In the genomic region with DNA sequence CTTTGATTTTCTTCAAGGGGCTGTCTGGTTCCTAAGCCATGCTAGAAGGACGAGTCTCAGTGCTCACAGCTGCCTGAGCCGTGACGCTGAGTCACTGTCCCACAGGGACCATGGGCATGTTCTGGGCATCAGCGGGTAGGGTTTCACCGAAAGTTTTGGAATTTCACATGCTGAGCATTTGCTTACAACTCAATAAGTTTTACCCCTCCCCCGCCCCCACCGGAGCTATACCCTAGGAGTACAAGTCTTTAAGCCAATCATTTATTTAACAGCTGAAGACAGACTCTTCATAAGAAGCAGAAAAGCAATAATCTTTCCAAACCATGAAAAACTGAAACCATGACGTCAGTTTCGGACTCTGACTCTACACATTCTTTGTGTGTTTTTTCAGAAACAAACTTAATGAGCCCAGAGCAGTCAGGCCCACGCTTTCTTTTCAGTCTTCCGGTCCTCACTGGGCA, we compare ENCODE assay signal across 10 mouse cellular contexts. TPM values are rescaled to one million over a fixed set of nuclear protein-coding genes. Genes with fewer than 3 reads are reported as not detected.
DNase-seq lines count a peak whose midpoint lies in the region; ATAC-seq and TF ChIP-seq lines count a peak whose summit lies in the region.
"Had no signal": no experiment of that assay in that cellular context is flagged by ENCODE, and none has a peak within 500 bp of the region (broad histone marks: within the 10 kb centered on the region; RNA-seq: fewer than 3 reads in every experiment).

No protein-coding gene starts in this region.

- H3K4me3 ChIP-seq in hindbrain, embryonic 14.5 days (replicated peaks; ENCODE audit: low read length): no peak overlapping the region
- H3K4me3 ChIP-seq in hindbrain, embryonic 16.5 days (ENCODE audit: low read length): no peak overlapping the region
- H3K4me3 ChIP-seq in hindbrain, postnatal 0 days (ENCODE audit: low read length): no peak overlapping the region

- H3K4me2 ChIP-seq in hindbrain, embryonic 14.5 days (replicated peaks): peak overlapping the region; percentile 82; the same call in 1 of the 2 replicates
- no peak overlapping the region for H3K4me2 ChIP-seq in hindbrain, embryonic 16.5 days (ENCODE audit: low read length)
- H3K4me2 ChIP-seq in hindbrain, postnatal 0 days (ENCODE audit: low read depth, low read length): peak overlapping the region; percentile 60; the same call in 1 of the 2 replicates

- peaks cover 18% of the 10 kb centered on the region for H3K4me1 ChIP-seq in hindbrain, embryonic 14.5 days (replicated peaks; ENCODE audit: control insufficient read depth, insufficient read depth, low read length)
- H3K4me1 ChIP-seq in hindbrain, embryonic 16.5 days (ENCODE audit: control insufficient read depth, insufficient read depth, low read depth, low read length): peaks cover 14% of the 10 kb centered on the region
- H3K4me1 ChIP-seq in hindbrain, postnatal 0 days (ENCODE audit: insufficient read depth, low read length): peaks cover 5% of the 10 kb centered on the region; the same call in 1 of the 2 replicates

- H3K9ac ChIP-seq in hindbrain, embryonic 14.5 days: peak overlapping the region; percentile 97; the same call in 1 of the 2 replicates
- H3K9ac ChIP-seq in hindbrain, embryonic 16.5 days (ENCODE audit: low read depth, low read length): no peak overlapping the region
- H3K9ac ChIP-seq in hindbrain, postnatal 0 days (replicated peaks; ENCODE audit: low read length): no peak overlapping the region

- no peaks in the 10 kb centered on the region for H3K36me3 ChIP-seq in hindbrain, embryonic 14.5 days (replicated peaks; ENCODE audit: control insufficient read depth, insufficient read depth)
- H3K36me3 ChIP-seq in hindbrain, embryonic 16.5 days (ENCODE audit: control insufficient read depth, insufficient read depth, low read length): no peaks in the 10 kb centered on the region
- peaks cover 10% of the 10 kb centered on the region; the same call in 1 of the 2 replicates for H3K36me3 ChIP-seq in hindbrain, postnatal 0 days (ENCODE audit: insufficient read depth, low read length)

- no peak for TF ChIP-seq CTCF in hindbrain, postnatal 0 days (IDR thresholded peaks at IDR 0.05; ENCODE audit: low read depth)

- H3K27ac ChIP-seq in hindbrain, embryonic 14.5 days: no peak overlapping the region
- no peak overlapping the region for H3K27ac ChIP-seq in hindbrain, embryonic 16.5 days (ENCODE audit: low read depth, low read length)
- no peak overlapping the region for H3K27ac ChIP-seq in hindbrain, postnatal 0 days

- no peaks in the 10 kb centered on the region for H3K9me3 ChIP-seq in hindbrain, embryonic 14.5 days (ENCODE audit: control insufficient read depth, low read length)
- H3K9me3 ChIP-seq in hindbrain, embryonic 16.5 days (ENCODE audit: control insufficient read depth, low read length): no peaks in the 10 kb centered on the region
- no peaks in the 10 kb centered on the region for H3K9me3 ChIP-seq in hindbrain, postnatal 0 days (ENCODE audit: low read length)

- DNase-seq in hindbrain, embryonic 14.5 days (ENCODE audit: low spot score): no peak
- DNase-seq in 3T3-L1 (ENCODE audit: low read depth, low spot score): peak; percentile 96
- peak; percentile 42 for DNase-seq in CD4-positive helper T cell, adult 2 months (ENCODE audit: low read depth, low spot score)
- no peak for DNase-seq in hindbrain, postnatal 0 days (ENCODE audit: low spot score)
- DNase-seq in adrenal gland, postnatal 4 days (ENCODE audit: low spot score in 2 of 2): no peak
- DNase-seq in embryo, embryonic 9.5 days (ENCODE audit: extremely low spot score): no peak
- DNase-seq in cerebellum, postnatal 36 days: no peak
- DNase-seq: cerebellum, adult 11 months had no signal

- 86% methylated on average over 11 of the region's 11 CpGs for WGBS in hindbrain, embryonic 14.5 days
- 78% methylated on average over 11 of the region's 11 CpGs for WGBS in hindbrain, embryonic 16.5 days
- WGBS in hindbrain, postnatal 0 days: 79% methylated on average over 11 of the region's 11 CpGs

- no peaks in the 10 kb centered on the region for H3K27me3 ChIP-seq in hindbrain, embryonic 14.5 days (ENCODE audit: control insufficient read depth, insufficient read depth, low read length)
- no peaks in the 10 kb centered on the region for H3K27me3 ChIP-seq in hindbrain, embryonic 16.5 days (replicated peaks; ENCODE audit: control insufficient read depth, insufficient read depth, low read length)
- H3K27me3 ChIP-seq in hindbrain, postnatal 0 days (ENCODE audit: insufficient read depth, low read length): no peaks in the 10 kb centered on the region

- no peak for ATAC-seq in hindbrain, embryonic 14.5 days (ENCODE audit: low FRiP score)
- no peak for ATAC-seq in hindbrain, embryonic 16.5 days
- no peak for ATAC-seq in hindbrain, postnatal 0 days
- ATAC-seq: activated CD4-positive, CD25-positive, alpha-beta regulatory T cell, adult 4 months had no signal

RNA-seq across cellular contexts. Expression of a gene that starts 1.5 kb away (rescaled TPM):
- polyA plus RNA-seq in hindbrain, embryonic 14.5 days (2014; fragmentation: Nextera tagmentation; extraction: Ambion mirVana): 15.8 and 17.6 TPM in 2 replicates
- 17.9 TPM in 2 replicates for polyA plus RNA-seq in hindbrain, embryonic 16.5 days (2015; fragmentation: Nextera tagmentation; extraction: Ambion mirVana)
- total RNA-seq in hindbrain, postnatal 0 days (2014; rRNA removed): 12.4 and 16.4 TPM in 2 replicates
- polyA plus RNA-seq in hindbrain, postnatal 0 days (2015; fragmentation: Nextera tagmentation; extraction: Ambion mirVana): 12.9 and 15.0 TPM in 2 replicates
- 10 to 100 TPM; 14.8 to 16.3 TPM for total RNA-seq in adrenal gland, postnatal 4 days (2021)

Comparison
In these comparisons a context has a peak if more than half of its experiments do, and no peak if none do; other contexts are left out.
1. DNase-seq: peak in 3T3-L1 (single experiment) and CD4-positive helper T cell, adult 2 months (single experiment); none in hindbrain, embryonic 14.5 days (single experiment), hindbrain, postnatal 0 days (single experiment), adrenal gland, postnatal 4 days (0 of 2), embryo, embryonic 9.5 days (single experiment) and cerebellum, postnatal 36 days (0 of 2).